Mouse (Mus musculus) retina, embryonic 14.5 days (tissue): ENCODE results near the gene Cyp46a1.

ENCODE experiments used
- DNase-seq: peaks from one replicate; pipeline ENCODE4 v3.0.0-alpha.2; 2015; ENCODE audit warnings: low spot score

Gene Cyp46a1

DNA sequence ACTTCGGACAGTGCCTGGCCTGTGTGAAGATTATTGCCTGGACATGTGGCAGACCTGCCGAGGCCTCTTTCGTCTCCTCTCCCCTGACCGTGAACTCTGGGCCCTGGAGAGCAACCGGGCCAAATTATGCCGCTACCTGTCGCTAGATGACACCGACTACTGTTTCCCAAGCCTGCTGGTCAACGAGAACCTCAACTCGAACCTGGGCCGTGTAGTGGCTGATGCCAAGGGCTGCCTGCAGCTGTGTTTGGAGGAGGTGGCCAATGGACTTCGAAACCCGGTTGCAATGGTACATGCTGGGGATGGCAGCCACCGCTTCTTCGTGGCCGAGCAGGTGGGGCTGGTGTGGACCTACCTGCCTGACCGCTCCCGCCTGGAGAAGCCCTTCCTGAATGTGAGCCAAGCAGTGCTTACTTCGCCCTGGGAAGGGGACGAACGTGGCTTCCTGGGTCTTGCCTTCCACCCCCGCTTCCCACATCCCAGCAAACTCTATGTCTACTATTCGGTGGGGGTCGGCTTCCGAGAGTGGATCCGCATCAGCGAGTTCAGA, 22.4 kb upstream of the Cyp46a1 start:
- DNase-seq = no peak

- peak; percentile 36 for DNase-seq
Observed at GRCm38 (mm10) chr12:108312432-108312851, 21.7 kb upstream of the Cyp46a1 start.

DNA sequence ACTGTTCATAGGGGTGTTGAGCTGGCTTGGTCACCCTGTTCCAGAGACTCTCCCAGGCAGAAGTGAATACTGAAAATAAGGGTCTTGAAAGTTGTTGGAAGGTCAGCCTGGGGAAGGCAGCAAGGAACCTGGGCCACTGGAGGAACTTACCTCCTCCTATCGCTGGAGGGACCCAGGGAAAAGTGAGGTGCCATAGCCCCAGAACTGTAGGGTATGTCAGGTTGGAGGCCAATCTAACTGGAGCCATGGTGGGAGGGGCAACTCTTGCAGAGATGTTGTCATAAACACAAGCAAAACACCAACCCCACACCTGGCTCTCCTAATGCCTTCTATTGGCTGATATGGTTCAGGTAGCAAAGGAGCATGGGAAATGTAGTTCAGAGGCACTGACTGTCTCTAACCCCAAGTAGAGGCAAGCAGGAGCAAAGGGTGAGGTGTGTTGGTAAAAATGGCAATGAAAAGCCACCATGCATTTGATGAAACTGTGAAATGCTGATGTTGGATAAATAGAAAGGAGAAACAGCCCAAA, 20.9 kb upstream of the Cyp46a1 start:
- DNase-seq = no peak

DNA sequence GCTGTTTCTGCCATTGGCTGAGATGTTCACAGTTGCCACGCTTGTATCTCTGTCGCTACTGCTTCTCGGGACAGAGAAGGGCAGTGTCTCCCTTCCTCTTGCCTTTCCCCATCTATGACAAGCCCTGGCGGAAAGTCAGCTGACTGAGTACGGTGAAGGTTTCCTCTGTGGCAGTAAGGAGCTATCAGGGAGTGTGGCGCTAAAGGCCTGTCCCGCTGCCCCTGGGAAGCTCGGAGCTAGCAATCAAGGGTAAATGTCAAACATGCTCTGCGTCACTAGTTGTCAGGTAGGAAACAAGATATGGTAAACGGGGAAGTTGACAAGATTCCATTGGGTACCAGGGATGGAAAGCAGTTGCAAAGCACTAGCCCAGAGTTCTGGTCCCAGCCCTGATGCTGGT, 18.4 kb upstream of the Cyp46a1 start:
- DNase-seq = no peak

GRCm38 (mm10) chr12:108316655-108317054, 17.5 kb upstream of the Cyp46a1 start:
- no peak for DNase-seq

DNA sequence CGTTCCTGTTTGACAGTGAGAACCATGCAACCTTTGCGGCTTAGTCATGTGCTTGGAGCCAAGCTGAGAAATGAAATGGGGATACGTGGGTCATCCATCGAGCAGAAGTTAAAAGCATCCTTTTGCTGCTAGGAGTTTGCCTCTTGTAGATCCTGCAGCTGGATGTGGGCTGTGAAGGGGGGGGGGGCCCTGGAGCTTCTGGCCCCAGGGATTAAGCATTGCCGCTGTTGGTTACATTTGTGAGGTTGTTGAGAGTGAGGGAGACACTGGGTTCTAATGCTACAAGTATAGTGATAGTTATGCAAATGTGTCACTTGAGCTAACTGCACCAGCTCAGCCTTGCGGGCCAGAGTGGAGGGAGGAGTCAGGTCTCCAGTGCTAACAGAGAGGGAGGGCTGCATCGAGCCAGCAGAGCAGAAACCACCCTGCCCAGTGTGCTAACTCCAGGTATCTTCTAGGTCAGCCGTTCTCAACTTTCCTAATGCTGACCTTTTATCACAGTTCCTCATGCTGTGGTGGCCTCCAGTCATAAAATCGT, 16.9 kb upstream of the Cyp46a1 start:
- peak; percentile 61 for DNase-seq

GRCm38 (mm10) chr12:108317826-108318430, 16.3 kb upstream of the Cyp46a1 start:
- no peak for DNase-seq

DNA sequence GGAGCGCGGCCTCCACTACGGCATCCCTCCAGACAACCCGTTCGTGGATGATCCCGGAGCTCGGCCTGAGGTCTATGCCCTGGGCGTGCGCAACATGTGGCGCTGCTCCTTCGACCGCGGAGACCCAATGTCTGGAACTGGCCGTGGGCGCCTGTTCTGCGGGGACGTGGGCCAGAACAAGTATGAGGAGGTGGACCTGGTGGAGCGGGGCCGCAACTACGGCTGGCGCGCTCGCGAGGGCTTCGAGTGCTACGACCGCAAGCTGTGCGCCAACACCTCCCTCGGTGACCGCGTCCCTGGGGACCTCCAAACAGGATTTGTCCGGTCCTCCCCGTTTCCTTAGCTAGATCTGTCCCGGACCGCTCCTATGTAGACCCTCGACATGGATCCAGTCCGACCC, 15.7 kb upstream of the Cyp46a1 start:
- DNase-seq = no peak

- DNase-seq = no peak
Observed at GRCm38 (mm10) chr12:108320096-108320495, 14.1 kb upstream of the Cyp46a1 start.

DNA sequence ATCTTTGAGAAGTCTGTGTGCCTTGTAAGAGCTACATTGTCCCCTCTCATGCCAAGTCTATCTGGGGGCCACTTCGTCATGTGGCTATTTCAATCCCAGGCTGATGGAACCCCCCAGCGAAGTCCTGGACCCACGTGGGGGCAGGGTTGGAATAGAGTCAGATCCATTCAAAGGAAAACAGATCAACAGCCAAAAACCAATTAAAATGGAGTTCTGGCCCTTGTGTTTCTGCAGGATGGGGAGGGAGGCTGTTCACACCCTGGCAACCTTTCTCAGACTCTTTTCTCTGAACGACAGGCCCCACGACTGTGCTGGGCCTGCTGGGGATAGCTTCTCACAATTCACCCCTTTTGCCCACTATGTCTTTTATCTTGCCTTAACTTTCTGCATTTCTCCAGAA, 7.8 kb upstream of the Cyp46a1 start:
- no peak for DNase-seq

- DNase-seq = peak; percentile 60
Observed at GRCm38 (mm10) chr12:108327889-108328491, 6.2 kb upstream of the Cyp46a1 start.

DNA sequence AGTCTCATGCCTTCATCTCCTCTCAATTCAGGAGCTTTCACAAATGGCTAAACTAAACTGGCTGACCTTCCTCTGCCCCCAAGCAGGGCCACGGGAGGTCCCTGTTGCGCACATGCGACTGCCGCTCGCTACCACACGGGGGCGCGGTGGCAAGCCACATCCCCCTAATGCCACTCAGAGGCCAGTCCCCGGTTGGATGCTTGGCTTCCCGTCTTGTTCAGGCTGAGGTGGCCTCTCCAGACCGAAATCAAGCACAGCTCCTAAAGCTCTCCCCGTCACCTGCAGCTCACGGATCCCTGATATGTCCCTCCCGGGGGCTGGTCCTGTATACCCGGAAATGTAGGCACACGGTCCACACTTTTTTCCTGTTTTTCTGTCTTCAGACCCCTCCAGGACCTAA, 1.1 kb upstream of the Cyp46a1 start:
- peak; percentile 92 for DNase-seq

GRCm38 (mm10) chr12:108333481-108333882, 699 bp upstream of the Cyp46a1 start:
- no peak for DNase-seq

DNA sequence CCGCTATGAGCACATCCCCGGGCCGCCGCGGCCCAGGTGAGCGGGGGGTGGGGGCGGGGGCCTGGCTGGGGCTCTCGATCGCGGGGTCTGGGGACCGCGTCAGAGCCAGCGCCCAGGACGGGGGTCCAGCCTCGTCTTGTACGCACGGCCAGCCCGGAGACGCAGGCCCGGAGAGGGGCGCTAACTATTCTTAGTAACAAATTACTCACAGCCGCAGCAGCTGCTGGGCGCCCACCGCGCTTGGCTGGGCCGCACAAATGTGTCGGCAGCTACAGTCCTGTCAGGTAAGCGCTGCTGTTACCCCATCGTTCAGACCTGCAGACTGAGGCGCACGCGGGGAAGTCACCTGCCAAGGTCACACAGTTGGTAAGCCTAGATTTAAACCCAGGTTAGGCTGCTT, 348 bp downstream of the Cyp46a1 start:
- no peak for DNase-seq

DNA sequence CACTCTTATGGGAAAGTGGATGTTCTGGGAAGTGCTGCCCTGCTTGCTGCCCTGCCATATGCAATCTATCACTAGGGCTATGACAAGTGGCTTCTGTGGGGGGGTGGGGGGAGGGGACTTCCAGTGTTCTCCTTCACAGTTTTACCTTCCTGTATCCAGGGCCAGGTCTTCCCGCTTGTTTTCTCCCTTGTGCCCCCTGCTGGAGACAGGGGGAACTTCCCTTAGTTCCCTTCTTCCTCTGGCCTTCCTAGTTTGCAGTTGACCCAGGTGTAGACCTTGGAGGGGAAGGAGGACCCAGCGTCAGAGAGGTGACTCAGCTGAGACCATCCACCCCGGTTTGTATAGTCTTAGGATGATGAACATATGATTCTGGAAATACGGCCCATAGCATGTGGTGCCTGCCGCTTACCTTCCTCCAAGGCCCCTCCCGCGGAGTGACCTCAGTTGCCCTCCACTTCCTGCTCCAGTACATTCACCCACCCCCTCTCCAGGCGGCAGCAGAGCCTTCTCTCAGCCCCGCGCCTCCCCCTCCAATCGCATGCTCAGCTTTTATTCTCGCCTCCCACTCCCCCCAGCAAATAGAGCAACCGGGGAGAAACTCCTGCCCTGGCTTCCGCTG, 4.5 kb downstream of the Cyp46a1 start:
- peak; percentile 73 for DNase-seq

DNA sequence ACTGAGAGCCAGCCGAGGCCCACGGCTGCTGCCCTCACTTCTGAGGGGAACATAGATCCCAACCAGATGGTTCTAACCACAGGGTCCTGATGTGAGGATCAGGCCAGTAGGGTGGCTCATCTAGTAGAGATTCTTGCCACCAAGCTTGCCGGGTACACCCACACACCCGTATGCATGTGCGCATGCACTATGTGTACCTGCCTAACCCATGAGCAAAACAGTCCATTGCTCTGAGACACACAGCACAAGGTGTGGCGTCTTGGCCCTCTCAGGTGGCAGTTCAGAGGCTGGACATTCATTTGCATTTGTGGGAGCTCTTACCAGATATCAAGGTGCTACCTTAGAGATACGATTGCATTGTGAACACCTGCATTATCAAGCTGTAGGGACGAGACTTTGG, 14.0 kb downstream of the Cyp46a1 start:
- DNase-seq = no peak

GRCm38 (mm10) chr12:108349026-108349425, 14.8 kb downstream of the Cyp46a1 start:
- no peak for DNase-seq

- DNase-seq = no peak
Observed at GRCm38 (mm10) chr12:108350931-108351330, 16.8 kb downstream of the Cyp46a1 start.

- no peak for DNase-seq
Observed at GRCm38 (mm10) chr12:108352371-108353136, 18.4 kb downstream of the Cyp46a1 start.

GRCm38 (mm10) chr12:108354284-108354683, 20.1 kb downstream of the Cyp46a1 start:
- no peak for DNase-seq

GRCm38 (mm10) chr12:108355271-108355670, 21.1 kb downstream of the Cyp46a1 start:
- DNase-seq = no peak

- no peak for DNase-seq
Observed at GRCm38 (mm10) chr12:108355986-108356385, 21.8 kb downstream of the Cyp46a1 start.
